Mouse (Mus musculus): ENCODE data around the gene Ahcyl2. TPM values are rescaled to one million over a fixed set of nuclear protein-coding genes. Genes with fewer than 3 reads are reported as not detected.
"Not testable (repeated sequence)": the region's sequence is repeated elsewhere in the genome, so short reads cannot be mapped to it uniquely, and the experiment has no call there.

Gene Ahcyl2
- polyA plus RNA-seq, 1 experiment from 2014 or later: 17.2 TPM

- not testable (repeated sequence) for ATAC-seq (ENCODE audit: low FRiP score, low TSS enrichment); H3K36me3 ChIP-seq (ENCODE audit: control insufficient read depth, insufficient read depth, low read length); H3K27me3 ChIP-seq (ENCODE audit: control insufficient read depth, insufficient read depth, low read length); H3K9ac ChIP-seq (ENCODE audit: low read depth, low read length); H3K4me3 ChIP-seq (ENCODE audit: low read length); H3K4me2 ChIP-seq (replicated peaks; ENCODE audit: low read depth, low read length); H3K9me3 ChIP-seq (ENCODE audit: control insufficient read depth, low read length); H3K4me1 ChIP-seq (ENCODE audit: control insufficient read depth, insufficient read depth, low read length); H3K27ac ChIP-seq (ENCODE audit: low read depth, low read length)
- 89% methylated on average over 12 of the region's 12 CpGs for WGBS
Observed at GRCm38 (mm10) chr6:29816371-29816770, 48.6 kb downstream of the Ahcyl2 start.

- no peak overlapping the region for H3K9ac ChIP-seq (ENCODE audit: low read depth, low read length)
- 27% methylated on average over 3 of the region's 3 CpGs for WGBS
- H3K4me1 ChIP-seq (ENCODE audit: control insufficient read depth, insufficient read depth, low read length): no peaks in the 10 kb centered on the region
- no peak overlapping the region for H3K4me2 ChIP-seq (replicated peaks; ENCODE audit: low read depth, low read length)
- no peaks in the 10 kb centered on the region for H3K36me3 ChIP-seq (ENCODE audit: control insufficient read depth, insufficient read depth, low read length)
- H3K9me3 ChIP-seq (ENCODE audit: control insufficient read depth, low read length): no peaks in the 10 kb centered on the region
- H3K27me3 ChIP-seq (ENCODE audit: control insufficient read depth, insufficient read depth, low read length): no peaks in the 10 kb centered on the region
- ATAC-seq (ENCODE audit: low FRiP score, low TSS enrichment): no peak
- no peak overlapping the region for H3K27ac ChIP-seq (ENCODE audit: low read depth, low read length)
- no peak overlapping the region for H3K4me3 ChIP-seq (ENCODE audit: low read length)
Observed at GRCm38 (mm10) chr6:29819309-29819708, 51.5 kb downstream of the Ahcyl2 start.

- H3K9ac ChIP-seq (ENCODE audit: low read depth, low read length): no peak overlapping the region
- ATAC-seq (ENCODE audit: low FRiP score, low TSS enrichment): no peak
- H3K4me2 ChIP-seq (replicated peaks; ENCODE audit: low read depth, low read length): no peak overlapping the region
- H3K36me3 ChIP-seq (ENCODE audit: control insufficient read depth, insufficient read depth, low read length): no peaks in the 10 kb centered on the region
- H3K9me3 ChIP-seq (ENCODE audit: control insufficient read depth, low read length): no peaks in the 10 kb centered on the region
- no peaks in the 10 kb centered on the region for H3K4me1 ChIP-seq (ENCODE audit: control insufficient read depth, insufficient read depth, low read length)
- H3K27ac ChIP-seq (ENCODE audit: low read depth, low read length): no peak overlapping the region
- H3K27me3 ChIP-seq (ENCODE audit: control insufficient read depth, insufficient read depth, low read length): no peaks in the 10 kb centered on the region
- H3K4me3 ChIP-seq (ENCODE audit: low read length): no peak overlapping the region
- WGBS: 48% methylated on average over 4 of the region's 4 CpGs
Observed at GRCm38 (mm10) chr6:29820314-29820713, 52.5 kb downstream of the Ahcyl2 start.

GRCm38 (mm10) chr6:29820926-29821325, 53.1 kb downstream of the Ahcyl2 start:
- 87% methylated on average over 3 of the region's 3 CpGs for WGBS
- Histone ChIP-seq H3K36me3 (ENCODE audit: control insufficient read depth, insufficient read depth, low read length) (no peaks in the 10 kb centered on the region), H3K27me3 (ENCODE audit: control insufficient read depth, insufficient read depth, low read length) (no peaks in the 10 kb centered on the region), H3K9ac (ENCODE audit: low read depth, low read length) (no peak overlapping the region), H3K4me2 (replicated peaks; ENCODE audit: low read depth, low read length) (no peak overlapping the region), H3K4me1 (ENCODE audit: control insufficient read depth, insufficient read depth, low read length) (no peaks in the 10 kb centered on the region), H3K4me3 (ENCODE audit: low read length) (no peak overlapping the region), H3K9me3 (ENCODE audit: control insufficient read depth, low read length) (no peaks in the 10 kb centered on the region), H3K27ac (ENCODE audit: low read depth, low read length) (no peak overlapping the region)
- no peak for ATAC-seq (ENCODE audit: low FRiP score, low TSS enrichment)

GRCm38 (mm10) chr6:29821770-29822169, 54.0 kb downstream of the Ahcyl2 start:
- ATAC-seq (ENCODE audit: low FRiP score, low TSS enrichment): no peak
- Histone ChIP-seq H3K4me1 (ENCODE audit: control insufficient read depth, insufficient read depth, low read length) (no peaks in the 10 kb centered on the region), H3K36me3 (ENCODE audit: control insufficient read depth, insufficient read depth, low read length) (no peaks in the 10 kb centered on the region), H3K4me3 (ENCODE audit: low read length) (no peak overlapping the region), H3K9me3 (ENCODE audit: control insufficient read depth, low read length) (no peaks in the 10 kb centered on the region), H3K27ac (ENCODE audit: low read depth, low read length) (no peak overlapping the region), H3K9ac (ENCODE audit: low read depth, low read length) (no peak overlapping the region), H3K4me2 (replicated peaks; ENCODE audit: low read depth, low read length) (no peak overlapping the region), H3K27me3 (ENCODE audit: control insufficient read depth, insufficient read depth, low read length) (no peaks in the 10 kb centered on the region)
- WGBS: 50% methylated on average over 1 of the region's 1 CpGs

- Histone ChIP-seq H3K4me1 (ENCODE audit: control insufficient read depth, insufficient read depth, low read length) (no peaks in the 10 kb centered on the region), H3K9me3 (ENCODE audit: control insufficient read depth, low read length) (no peaks in the 10 kb centered on the region), H3K27me3 (ENCODE audit: control insufficient read depth, insufficient read depth, low read length) (no peaks in the 10 kb centered on the region), H3K4me3 (ENCODE audit: low read length) (no peak overlapping the region), H3K9ac (ENCODE audit: low read depth, low read length) (no peak overlapping the region), H3K4me2 (replicated peaks; ENCODE audit: low read depth, low read length) (no peak overlapping the region), H3K27ac (ENCODE audit: low read depth, low read length) (no peak overlapping the region), H3K36me3 (ENCODE audit: control insufficient read depth, insufficient read depth, low read length) (no peaks in the 10 kb centered on the region)
- ATAC-seq (ENCODE audit: low FRiP score, low TSS enrichment): no peak
- 46% methylated on average over 2 of the region's 2 CpGs for WGBS
Observed at GRCm38 (mm10) chr6:29825302-29825701, 57.5 kb downstream of the Ahcyl2 start.

- no peaks in the 10 kb centered on the region for H3K27me3 ChIP-seq (ENCODE audit: control insufficient read depth, insufficient read depth, low read length)
- H3K9me3 ChIP-seq (ENCODE audit: control insufficient read depth, low read length): no peaks in the 10 kb centered on the region
- WGBS: 88% methylated on average over 5 of the region's 5 CpGs
- no peak for ATAC-seq (ENCODE audit: low FRiP score, low TSS enrichment)
- no peak overlapping the region for H3K27ac ChIP-seq (ENCODE audit: low read depth, low read length)
- no peaks in the 10 kb centered on the region for H3K36me3 ChIP-seq (ENCODE audit: control insufficient read depth, insufficient read depth, low read length)
- no peak overlapping the region for H3K4me3 ChIP-seq (ENCODE audit: low read length)
- H3K4me1 ChIP-seq (ENCODE audit: control insufficient read depth, insufficient read depth, low read length): no peaks in the 10 kb centered on the region
- no peak overlapping the region for H3K9ac ChIP-seq (ENCODE audit: low read depth, low read length)
- H3K4me2 ChIP-seq (replicated peaks; ENCODE audit: low read depth, low read length): no peak overlapping the region
Observed at GRCm38 (mm10) chr6:29827291-29828242, 59.8 kb downstream of the Ahcyl2 start.

- no peaks in the 10 kb centered on the region for H3K9me3 ChIP-seq (ENCODE audit: control insufficient read depth, low read length)
- H3K27ac ChIP-seq (ENCODE audit: low read depth, low read length): no peak overlapping the region
- no peak overlapping the region for H3K9ac ChIP-seq (ENCODE audit: low read depth, low read length)
- no peak for ATAC-seq (ENCODE audit: low FRiP score, low TSS enrichment)
- WGBS: 78% methylated on average over 3 of the region's 3 CpGs
- no peak overlapping the region for H3K4me3 ChIP-seq (ENCODE audit: low read length)
- no peaks in the 10 kb centered on the region for H3K27me3 ChIP-seq (ENCODE audit: control insufficient read depth, insufficient read depth, low read length)
- no peaks in the 10 kb centered on the region for H3K4me1 ChIP-seq (ENCODE audit: control insufficient read depth, insufficient read depth, low read length)
- no peak overlapping the region for H3K4me2 ChIP-seq (replicated peaks; ENCODE audit: low read depth, low read length)
- H3K36me3 ChIP-seq (ENCODE audit: control insufficient read depth, insufficient read depth, low read length): no peaks in the 10 kb centered on the region
Observed at GRCm38 (mm10) chr6:29828574-29829234, 60.9 kb downstream of the Ahcyl2 start.

GRCm38 (mm10) chr6:29832356-29832755, 64.5 kb downstream of the Ahcyl2 start:
- no peak overlapping the region for H3K4me2 ChIP-seq (replicated peaks; ENCODE audit: low read depth, low read length)
- H3K4me1 ChIP-seq (ENCODE audit: control insufficient read depth, insufficient read depth, low read length): no peaks in the 10 kb centered on the region
- no peak overlapping the region for H3K4me3 ChIP-seq (ENCODE audit: low read length)
- H3K9me3 ChIP-seq (ENCODE audit: control insufficient read depth, low read length): no peaks in the 10 kb centered on the region
- no peak for ATAC-seq (ENCODE audit: low FRiP score, low TSS enrichment)
- WGBS: 81% methylated on average over 4 of the region's 4 CpGs
- no peak overlapping the region for H3K27ac ChIP-seq (ENCODE audit: low read depth, low read length)
- no peak overlapping the region for H3K9ac ChIP-seq (ENCODE audit: low read depth, low read length)
- H3K27me3 ChIP-seq (ENCODE audit: control insufficient read depth, insufficient read depth, low read length): no peaks in the 10 kb centered on the region
- H3K36me3 ChIP-seq (ENCODE audit: control insufficient read depth, insufficient read depth, low read length): no peaks in the 10 kb centered on the region

All from kidney, embryonic 14.5 days (tissue).